Mouse (Mus musculus) megakaryocyte, embryonic 14.5 days (primary cell): ENCODE data around the gene Pus3. TPM values are rescaled to one million over a fixed set of nuclear protein-coding genes. Genes with fewer than 3 reads are reported as not detected.
A peak's percentile ranks its signal among the peaks of the same experiment; 100 is the strongest.

ENCODE experiments used
- H3K27me3 ChIP-seq: replicated peaks from 2 replicates; pipeline ENCODE3; 2012; ENCODE audit warnings: inconsistent platforms
- H3K36me3 ChIP-seq: replicated peaks from 2 replicates; pipeline ENCODE3; 2012; ENCODE audit warnings: low read length, inconsistent platforms, mixed read lengths
- H3K4me1 ChIP-seq: 2 replicates; pipeline ENCODE4 v1.6.1; 2012; ENCODE audit warnings: inconsistent platforms
- H3K4me3 ChIP-seq: replicated peaks from 2 replicates; pipeline ENCODE3; 2012; ENCODE audit warnings: moderate library complexity, mild to moderate bottlenecking, inconsistent platforms
- H3K9me3 ChIP-seq: 2 replicates; pipeline ENCODE4 v1.6.1; 2012; ENCODE audit warnings: inconsistent platforms
- FLI1 ChIP-seq: IDR thresholded peaks from 2 replicates; pipeline ENCODE4 v1.6.1; 2012; ENCODE audit warnings: low read length, inconsistent platforms, mixed read lengths
- GATA1 ChIP-seq: IDR thresholded peaks from 3 replicates; pipeline ENCODE4 v1.6.1; 2012; ENCODE audit warnings: mixed read lengths, low read length, inconsistent platforms, borderline replicate concordance
- polyA plus RNA-seq: library from polyadenylated mRNA; stranded (reverse); fragments of >175 nt; gene quantifications from 2 replicates; pipeline ENCODE4 v1.2.3, GENCODE M21; 2012; ENCODE audit warnings: low replicate concordance; ENCODE audit not compliant: insufficient read depth

Gene Pus3
- polyA plus RNA-seq, 1 experiment = 1.0 TPM

DNA sequence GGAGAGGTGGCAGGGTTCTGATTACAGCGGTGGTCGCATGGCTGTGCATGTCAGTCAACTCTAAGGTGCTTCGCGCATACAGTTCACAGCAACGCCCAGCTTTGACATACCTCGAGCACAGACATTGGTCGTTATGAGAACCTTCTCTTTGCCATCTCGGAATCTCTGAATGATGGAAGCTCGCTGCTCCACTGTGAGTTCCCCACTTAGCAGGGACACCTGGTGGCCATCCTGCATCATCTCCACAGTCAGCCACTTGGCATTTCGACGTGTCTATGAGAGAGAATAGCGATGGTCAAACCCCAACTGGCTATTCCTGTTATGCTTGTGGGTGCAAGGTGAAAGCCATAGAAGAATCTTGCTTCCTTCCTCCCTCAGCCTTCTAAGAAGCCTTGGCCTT, 12.7 kb upstream of the Pus3 start:
- H3K27me3 ChIP-seq = peaks cover 16% of the 10 kb centered on the region
- H3K4me3 ChIP-seq = no peak overlapping the region
- peaks cover 27% of the 10 kb centered on the region for H3K4me1 ChIP-seq
- no peak for TF ChIP-seq FLI1
- TF ChIP-seq GATA1 = no peak
- no peaks in the 10 kb centered on the region for H3K9me3 ChIP-seq
- H3K36me3 ChIP-seq = no peaks in the 10 kb centered on the region

- Histone ChIP-seq H3K4me1 (peaks cover 24% of the 10 kb centered on the region), H3K36me3 (no peaks in the 10 kb centered on the region), H3K27me3 (peaks cover 19% of the 10 kb centered on the region), H3K9me3 (no peaks in the 10 kb centered on the region), H3K4me3 (peak overlapping the region; percentile 85)
- no peak for TF ChIP-seq FLI1
- TF ChIP-seq GATA1 = no peak
These were observed 11.7 kb upstream of the Pus3 start for GRCm38 (mm10) chr9:35546745-35547144.

DNA sequence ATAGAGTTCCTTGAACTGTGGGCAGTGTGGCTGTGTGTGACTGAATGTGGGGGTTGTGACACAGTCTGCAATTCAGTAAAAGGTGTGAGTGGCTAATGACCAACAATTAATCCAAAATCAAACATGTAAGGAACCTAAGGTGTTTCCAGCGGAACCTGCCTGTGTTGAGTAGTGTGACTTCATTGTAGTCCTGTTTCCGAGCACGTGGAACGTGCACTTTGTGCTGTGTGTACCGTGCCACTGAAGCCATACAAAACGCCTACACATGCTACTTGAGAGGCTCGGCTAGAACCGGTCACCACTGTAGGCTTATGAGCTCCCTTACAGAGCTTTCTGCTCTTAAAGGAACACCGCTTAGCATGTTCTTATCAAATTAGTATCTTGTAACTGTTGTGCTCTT, 9.9 kb upstream of the Pus3 start:
- Histone ChIP-seq H3K36me3 (no peaks in the 10 kb centered on the region), H3K4me1 (peaks cover 24% of the 10 kb centered on the region), H3K4me3 (no peak overlapping the region), H3K9me3 (no peaks in the 10 kb centered on the region), H3K27me3 (peaks cover 18% of the 10 kb centered on the region)
- TF ChIP-seq GATA1 (no peak), FLI1 (no peak)

- peaks cover 25% of the 10 kb centered on the region for H3K4me1 ChIP-seq
- H3K27me3 ChIP-seq = peaks cover 48% of the 10 kb centered on the region
- peaks cover 7% of the 10 kb centered on the region for H3K36me3 ChIP-seq
- no peak overlapping the region for H3K4me3 ChIP-seq
- 0 out of 2 replicates have a peak, but pooled peaks cover 2% of the 10 kb centered on the region for H3K9me3 ChIP-seq
- TF ChIP-seq FLI1 (no peak), GATA1 (no peak)
These were observed 1.8 kb upstream of the Pus3 start for GRCm38 (mm10) chr9:35556494-35557102.

- peaks cover 29% of the 10 kb centered on the region for H3K4me1 ChIP-seq
- TF ChIP-seq GATA1 (no peak), FLI1 (no peak)
- H3K36me3 ChIP-seq = peaks cover 18% of the 10 kb centered on the region
- 0 out of 2 replicates have a peak, but pooled peaks cover 2% of the 10 kb centered on the region for H3K9me3 ChIP-seq
- H3K4me3 ChIP-seq = peak overlapping the region; percentile 97
- peaks cover 33% of the 10 kb centered on the region for H3K27me3 ChIP-seq
These were observed 855 bp downstream of the Pus3 start for GRCm38 (mm10) chr9:35559009-35559890.

GRCm38 (mm10) chr9:35561076-35561475, 2.7 kb downstream of the Pus3 start:
- TF ChIP-seq GATA1 (no peak), FLI1 (no peak)
- Histone ChIP-seq H3K27me3 (peaks cover 24% of the 10 kb centered on the region), H3K4me3 (no peak overlapping the region), H3K36me3 (peaks cover 35% of the 10 kb centered on the region), H3K9me3 (0 out of 2 replicates have a peak, but pooled peaks cover 2% of the 10 kb centered on the region), H3K4me1 (peaks cover 35% of the 10 kb centered on the region)

GRCm38 (mm10) chr9:35561583-35561982, 3.2 kb downstream of the Pus3 start:
- H3K27me3 ChIP-seq = peaks cover 21% of the 10 kb centered on the region
- H3K4me3 ChIP-seq = no peak overlapping the region
- no peak for TF ChIP-seq FLI1
- no peak for TF ChIP-seq GATA1
- peaks cover 40% of the 10 kb centered on the region for H3K36me3 ChIP-seq
- peaks cover 35% of the 10 kb centered on the region for H3K4me1 ChIP-seq
- 0 out of 2 replicates have a peak, but pooled peaks cover 2% of the 10 kb centered on the region for H3K9me3 ChIP-seq

GRCm38 (mm10) chr9:35564536-35565240, 6.3 kb downstream of the Pus3 start:
- Histone ChIP-seq H3K4me3 (no peak overlapping the region), H3K36me3 (peaks cover 55% of the 10 kb centered on the region), H3K4me1 (peaks cover 40% of the 10 kb centered on the region)

GRCm38 (mm10) chr9:35567995-35568394, 9.6 kb downstream of the Pus3 start:
- no peak overlapping the region for H3K4me3 ChIP-seq
- peaks cover 4% of the 10 kb centered on the region for H3K27me3 ChIP-seq
- H3K9me3 ChIP-seq = no peaks in the 10 kb centered on the region
- peaks cover 37% of the 10 kb centered on the region for H3K36me3 ChIP-seq
- no peak for TF ChIP-seq GATA1
- TF ChIP-seq FLI1 = no peak
- peaks cover 20% of the 10 kb centered on the region; the same call in 1 of the 2 replicates for H3K4me1 ChIP-seq

More at GRCm38 (mm10) chr9:35564536-35565240, 6.3 kb downstream of the Pus3 start:
- H3K27me3 ChIP-seq = no peaks in the 10 kb centered on the region
- H3K9me3 ChIP-seq = no peaks in the 10 kb centered on the region
- TF ChIP-seq GATA1 (no peak), FLI1 (no peak)
